17 mouse cellular contexts compared by ENCODE assay signal in the genomic region with DNA sequence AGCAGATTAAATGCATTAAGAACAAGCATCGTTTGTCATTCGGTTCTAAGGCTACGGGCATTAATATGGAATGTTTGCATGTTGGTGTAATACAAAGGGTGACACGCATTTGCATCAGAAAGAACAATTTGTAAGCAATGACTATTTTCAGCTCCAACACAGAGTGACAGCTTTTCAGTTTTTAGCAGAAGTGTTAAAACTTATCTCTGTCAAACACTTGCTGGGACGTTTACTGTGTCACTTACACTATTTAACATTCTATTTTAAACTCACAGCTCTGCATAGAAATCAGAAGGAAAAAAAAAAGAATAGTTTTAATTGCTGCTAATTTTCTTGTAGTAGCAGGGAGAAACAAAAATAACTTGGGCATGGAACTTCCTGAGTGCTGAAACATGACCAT. TPM values are rescaled to one million over a fixed set of nuclear protein-coding genes. Genes with fewer than 3 reads are reported as not detected.
A peak's percentile ranks its signal among the peaks of the same experiment; 100 is the strongest.
DNase-seq lines count a peak whose midpoint lies in the region; ATAC-seq and TF ChIP-seq lines count a peak whose summit lies in the region.
"Had no signal": no experiment of that assay in that cellular context is flagged by ENCODE, and none has a peak within 500 bp of the region (broad histone marks: within the 10 kb centered on the region; RNA-seq: fewer than 3 reads in every experiment).

No protein-coding gene starts in this region.

- TF ChIP-seq POLR2A in heart, adult 2 months (IDR thresholded peaks at IDR 0.05; ENCODE audit: insufficient read depth, low read depth, low read length), result no peak

- H3K9me3 ChIP-seq in heart, embryonic 16.5 days (replicated peaks; ENCODE audit: control insufficient read depth, low read length), result no peaks in the 10 kb centered on the region
- no peaks in the 10 kb centered on the region for H3K9me3 ChIP-seq in liver, embryonic 15.5 days (replicated peaks)
- no peaks in the 10 kb centered on the region for H3K9me3 ChIP-seq in hindbrain, postnatal 0 days (ENCODE audit: low read length)
- H3K9me3 ChIP-seq: limb, embryonic 10.5 days; midbrain, embryonic 10.5 days had no signal

- intact Hi-C loops in heart, adult 2 months (cut with DNase I), result loop anchor here (5.0 kb wide), 1 partner anchor 114 kb away; no protein-coding TSS in a partner anchor
- intact Hi-C loops in heart, postnatal 14 days (cut with DNase I), result no loop called here

- no peak for ATAC-seq in heart, embryonic 16.5 days (replicated peaks; ENCODE audit: extremely low read depth, insufficient read depth, low FRiP score)
- ATAC-seq in liver, embryonic 15.5 days (ENCODE audit: insufficient read depth), result no peak
- no peak for ATAC-seq in hindbrain, postnatal 0 days
- ATAC-seq: hindbrain, embryonic 16.5 days; intestine, postnatal 0 days had no signal

- no peak overlapping the region for H3K4me3 ChIP-seq in heart, adult 2 months
- no peak overlapping the region for H3K4me3 ChIP-seq in heart, embryonic 16.5 days (ENCODE audit: low read length)
- H3K4me3 ChIP-seq in liver, embryonic 15.5 days (replicated peaks), result no peak overlapping the region
- no peak overlapping the region for H3K4me3 ChIP-seq in hindbrain, postnatal 0 days (ENCODE audit: low read length)
- H3K4me3 ChIP-seq: limb, embryonic 10.5 days; midbrain, embryonic 10.5 days had no signal

- peak overlapping the region; percentile 60 for H3K27ac ChIP-seq in heart, adult 2 months
- peak overlapping the region; percentile 80 for H3K27ac ChIP-seq in heart, embryonic 16.5 days (ENCODE audit: low read length)
- H3K27ac ChIP-seq in liver, embryonic 15.5 days (replicated peaks), result peak overlapping the region; percentile 48; the same call in 1 of the 2 replicates
- H3K27ac ChIP-seq in hindbrain, postnatal 0 days, result no peak overlapping the region
- H3K27ac ChIP-seq: limb, embryonic 10.5 days; midbrain, embryonic 10.5 days had no signal

- TF ChIP-seq EP300 in heart, adult 2 months (IDR thresholded peaks at IDR 0.05; ENCODE audit: insufficient read depth, low read depth, low read length), result no peak

- 62% methylated on average over 5 of the region's 5 CpGs for WGBS in heart, adult 2 months
- 56% methylated on average over 5 of the region's 5 CpGs for WGBS in heart, embryonic 16.5 days
- WGBS in liver, embryonic 15.5 days (ENCODE audit: insufficient replicate concordance), result 36% methylated on average over 5 of the region's 5 CpGs
- 36% methylated on average over 5 of the region's 5 CpGs for WGBS in hindbrain, postnatal 0 days

- no peak for DNase-seq in heart, adult 2 months
- no peak for DNase-seq in heart, adult 8-10 months (ENCODE audit: low spot score)
- no peak for DNase-seq in heart, postnatal 14 days
- peak; percentile 90 for DNase-seq in MEL-GATA-1-ER (ENCODE audit: extremely low read depth, low read depth)
- DNase-seq in thymus, postnatal 10 days (ENCODE audit: low spot score in 2 of 2), result no peak
- no peak for DNase-seq in hindbrain, postnatal 0 days (ENCODE audit: low spot score)
- DNase-seq: cerebellum, adult 2 months; cerebellum, postnatal 36 days; lung, postnatal 10 days; thymus, adult 2 months had no signal

- TF ChIP-seq CTCF in heart, adult 2 months (IDR thresholded peaks at IDR 0.05), result no peak
- no peak for TF ChIP-seq CTCF in hindbrain, postnatal 0 days (IDR thresholded peaks at IDR 0.05; ENCODE audit: low read depth)

- H3K4me2 ChIP-seq in heart, embryonic 16.5 days (ENCODE audit: low read depth, low read length), result no peak overlapping the region
- H3K4me2 ChIP-seq in liver, embryonic 15.5 days, result no peak overlapping the region
- H3K4me2 ChIP-seq in hindbrain, postnatal 0 days (ENCODE audit: low read depth, low read length), result no peak overlapping the region

- H3K27me3 ChIP-seq in heart, adult 2 months (ENCODE audit: control insufficient read depth, insufficient read depth, low read length), result no peaks in the 10 kb centered on the region
- H3K27me3 ChIP-seq in heart, embryonic 16.5 days (ENCODE audit: control insufficient read depth, insufficient read depth, low read length), result no peaks in the 10 kb centered on the region
- no peaks in the 10 kb centered on the region for H3K27me3 ChIP-seq in liver, embryonic 15.5 days
- H3K27me3 ChIP-seq in hindbrain, postnatal 0 days (ENCODE audit: insufficient read depth, low read length), result no peaks in the 10 kb centered on the region
- H3K27me3 ChIP-seq: CH12.LX had no signal

- no peaks in the 10 kb centered on the region for H3K79me2 ChIP-seq in heart, adult 2 months (replicated peaks; ENCODE audit: control insufficient read depth, insufficient read depth, low read length)

- no peak overlapping the region for H3K9ac ChIP-seq in heart, adult 2 months (ENCODE audit: low read depth, low read length)
- no peak overlapping the region for H3K9ac ChIP-seq in heart, embryonic 16.5 days (ENCODE audit: low read length)
- no peak overlapping the region for H3K9ac ChIP-seq in liver, embryonic 15.5 days
- no peak overlapping the region for H3K9ac ChIP-seq in hindbrain, postnatal 0 days (replicated peaks; ENCODE audit: low read length)

- H3K4me1 ChIP-seq in heart, adult 2 months (ENCODE audit: control insufficient read depth, insufficient read depth, low read length), result peaks cover 2% of the 10 kb centered on the region; the same call in 1 of the 2 replicates
- peaks cover 2% of the 10 kb centered on the region; the same call in 1 of the 2 replicates for H3K4me1 ChIP-seq in heart, embryonic 16.5 days (ENCODE audit: control insufficient read depth, insufficient read depth, low read length)
- peaks cover 11% of the 10 kb centered on the region for H3K4me1 ChIP-seq in liver, embryonic 15.5 days (replicated peaks)
- H3K4me1 ChIP-seq in hindbrain, postnatal 0 days (ENCODE audit: insufficient read depth, low read length), result no peaks in the 10 kb centered on the region
- H3K4me1 ChIP-seq: limb, embryonic 10.5 days had no signal

- no peaks in the 10 kb centered on the region for H3K36me3 ChIP-seq in heart, adult 2 months (ENCODE audit: control insufficient read depth, insufficient read depth, low read length)
- no peaks in the 10 kb centered on the region for H3K36me3 ChIP-seq in heart, embryonic 16.5 days (ENCODE audit: control insufficient read depth, insufficient read depth)
- no peaks in the 10 kb centered on the region for H3K36me3 ChIP-seq in liver, embryonic 15.5 days (replicated peaks)
- H3K36me3 ChIP-seq in hindbrain, postnatal 0 days (ENCODE audit: insufficient read depth, low read length), result no peaks in the 10 kb centered on the region
- H3K36me3 ChIP-seq: limb, embryonic 10.5 days; midbrain, embryonic 10.5 days had no signal

RNA-seq across cellular contexts. Expression of gene Sf3b5, which starts 18.7 kb away (rescaled TPM):
- 1 to 10 TPM; 6.6 to 7.4 TPM for total RNA-seq in heart, adult 2 months (2021)
- 9.9 and 14.8 TPM in 2 replicates for polyA plus RNA-seq in heart, adult 2 months (2012; rRNA removed)
- 1 to 10 TPM; 6.5 to 7.8 (median 7.1) TPM for total RNA-seq in heart, adult 8-10 months (2022)
- 25.7 and 26.8 TPM in 2 replicates for polyA plus RNA-seq in heart, embryonic 16.5 days (2015; fragmentation: Nextera tagmentation; extraction: Ambion mirVana)
- total RNA-seq in heart, postnatal 14 days (2021), result 1 to 10 TPM; 5.9 to 6.1 TPM
- polyA plus RNA-seq in liver, embryonic 15.5 days (2015; fragmentation: Nextera tagmentation; extraction: Ambion mirVana), result 16.5 and 17.2 TPM in 2 replicates
- total RNA-seq in hindbrain, postnatal 0 days (2014; rRNA removed), result 18.8 and 27.7 TPM in 2 replicates
- polyA plus RNA-seq in hindbrain, postnatal 0 days (2015; fragmentation: Nextera tagmentation; extraction: Ambion mirVana), result 27.6 and 28.0 TPM in 2 replicates

RNA-seq across cellular contexts. Expression of gene Stx11, which starts 22.4 kb away (rescaled TPM):
- 1 to 10 TPM; 2.7 to 4.0 TPM for total RNA-seq in heart, adult 2 months (2021)
- 1.7 and 2.2 TPM in 2 replicates for polyA plus RNA-seq in heart, adult 2 months (2012; rRNA removed)
- total RNA-seq in heart, adult 8-10 months (2022), result 1 to 10 TPM; 1.7 to 2.5 (median 2.3) TPM
- polyA plus RNA-seq in heart, embryonic 16.5 days (2015; fragmentation: Nextera tagmentation; extraction: Ambion mirVana), result 6.2 and 7.8 TPM in 2 replicates
- 1 to 10 TPM; 1.8 to 1.9 TPM for total RNA-seq in heart, postnatal 14 days (2021)
- polyA plus RNA-seq in liver, embryonic 15.5 days (2015; fragmentation: Nextera tagmentation; extraction: Ambion mirVana), result 9.7 and 10.6 TPM in 2 replicates
- 1.3 and 2.4 TPM in 2 replicates for total RNA-seq in hindbrain, postnatal 0 days (2014; rRNA removed)
- polyA plus RNA-seq in hindbrain, postnatal 0 days (2015; fragmentation: Nextera tagmentation; extraction: Ambion mirVana), result 0.91 and 1.4 TPM in 2 replicates
